Mouse (Mus musculus) T-helper 17 cell (primary cell): ENCODE measurements around the gene Gm10283.
"Not testable (repeated sequence)": the region's sequence is repeated elsewhere in the genome, so short reads cannot be mapped to it uniquely, and the experiment has no call there.

Experiments used
- in situ Hi-C, 2 experiments: fragments of 300-600 bp; cut with MboI, MseI; formaldehyde crosslinking; loops; 1 replicate in 1 of 2; 2 replicates in 1 of 2; pipeline ENCODE4 v1.15.1; 2025; ENCODE audit warnings: high pct_unique_total_duplicates in 2 of 2

Gene Gm10283

GRCm38 (mm10) chr8:60503098-60503497, at the start of gene Gm10283:
Gm10283 (minus strand) TSS chr8:60503198.
- in situ Hi-C loops, result loop anchor here in 1 of 2 experiments (10.0 kb wide), 1 partner anchor 362 kb away; no protein-coding TSS in a partner anchor

- in situ Hi-C loops, result no loop called here
Measured at GRCm38 (mm10) chr8:60534945-60535344, 31.9 kb upstream of the Gm10283 start.

GRCm38 (mm10) chr8:60518286-60518685, 15.3 kb upstream of the Gm10283 start:
- in situ Hi-C loops, result no loop called here

- in situ Hi-C loops, result loop anchor here in 1 of 2 experiments (10.0 kb wide), 1 partner anchor 359 kb away; no protein-coding TSS in a partner anchor
Measured at GRCm38 (mm10) chr8:60505653-60506521, 2.9 kb upstream of the Gm10283 start, which contains the start of gene Aadat. Aadat (plus strand) TSS chr8:60505932.

DNA sequence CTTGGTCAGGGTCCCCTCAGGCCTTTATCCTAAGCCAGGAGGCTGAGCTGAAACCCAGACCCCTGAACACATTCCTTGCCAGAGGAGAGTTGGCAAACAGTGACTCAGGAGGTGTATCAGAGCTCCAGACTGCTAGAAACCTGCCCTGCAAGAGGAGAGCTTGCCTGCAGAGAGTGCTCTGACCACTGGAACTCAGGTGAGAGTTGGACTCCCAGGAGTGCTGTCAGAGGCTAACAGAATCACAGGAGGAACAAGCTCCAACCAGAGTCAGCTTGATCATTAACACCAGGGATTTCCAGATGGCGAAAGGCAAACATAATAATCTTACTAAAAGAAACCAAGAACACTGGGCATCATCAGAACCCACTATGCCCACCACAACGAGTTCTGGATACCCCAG, 8.0 kb downstream of the Gm10283 start:
- in situ Hi-C loops, result not testable (repeated sequence)

GRCm38 (mm10) chr8:60494606-60495005, 8.4 kb downstream of the Gm10283 start:
- in situ Hi-C loops, result no loop called here

DNA sequence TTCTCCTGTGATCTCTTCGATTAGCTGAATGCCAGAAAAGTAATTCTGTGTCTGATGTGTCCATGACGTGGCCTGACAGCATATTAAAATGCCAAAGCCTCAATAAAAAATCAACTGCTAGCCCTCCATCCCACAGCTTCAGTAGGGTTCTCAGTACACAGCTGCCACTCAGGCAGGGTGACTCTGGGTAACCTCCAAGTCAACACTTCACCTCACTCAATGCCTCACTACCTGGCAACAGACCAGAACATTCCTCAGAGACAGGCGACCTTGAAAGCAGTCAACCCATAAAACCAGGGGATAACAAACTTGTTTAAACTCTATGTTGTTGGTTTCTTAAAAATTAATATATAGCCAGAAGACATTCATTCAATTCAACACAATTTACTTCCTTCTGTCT, 10.5 kb downstream of the Gm10283 start:
- in situ Hi-C loops, result no loop called here

DNA sequence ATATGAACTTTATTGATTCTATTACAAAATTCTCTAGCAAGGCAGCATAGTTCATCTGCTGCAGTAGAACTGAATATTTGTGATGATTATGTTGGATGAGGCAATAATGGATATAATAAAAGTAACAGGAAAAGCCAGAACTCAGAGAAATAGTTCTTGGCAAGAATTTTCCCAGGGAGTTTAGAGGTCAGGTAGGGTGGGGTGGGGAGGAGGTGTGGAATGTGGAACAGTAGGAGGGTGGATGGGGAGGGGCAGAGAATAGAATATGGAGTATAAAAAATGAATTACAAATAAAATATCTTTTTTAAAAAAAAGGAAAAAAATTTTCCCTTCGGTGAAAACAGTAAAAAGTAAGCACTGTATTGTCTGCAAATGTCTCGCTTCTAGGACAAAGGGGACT, 11.1 kb downstream of the Gm10283 start:
- in situ Hi-C loops, result no loop called here

GRCm38 (mm10) chr8:60490147-60490546, 12.9 kb downstream of the Gm10283 start:
- in situ Hi-C loops, result no loop called here

- in situ Hi-C loops, result loop anchor here in 1 of 2 experiments (10.0 kb wide), 1 partner anchor 1462 kb away; no protein-coding TSS in a partner anchor
Measured at GRCm38 (mm10) chr8:60466686-60467335, 36.2 kb downstream of the Gm10283 start.

GRCm38 (mm10) chr8:60449296-60449695, 53.7 kb downstream of the Gm10283 start:
- in situ Hi-C loops, result no loop called here

- in situ Hi-C loops, result no loop called here
Measured at GRCm38 (mm10) chr8:60444989-60445388, 58.0 kb downstream of the Gm10283 start.

GRCm38 (mm10) chr8:60438557-60438956, 64.4 kb downstream of the Gm10283 start:
- in situ Hi-C loops, result no loop called here

- in situ Hi-C loops, result no loop called here
Measured at GRCm38 (mm10) chr8:60436872-60437271, 66.1 kb downstream of the Gm10283 start.

GRCm38 (mm10) chr8:60432649-60433048, 70.3 kb downstream of the Gm10283 start:
- in situ Hi-C loops, result no loop called here

GRCm38 (mm10) chr8:60406358-60406757, 96.6 kb downstream of the Gm10283 start:
- in situ Hi-C loops, result no loop called here

- in situ Hi-C loops, result no loop called here
Measured at GRCm38 (mm10) chr8:60404994-60405548, 97.9 kb downstream of the Gm10283 start.

- in situ Hi-C loops, result no loop called here
Measured at GRCm38 (mm10) chr8:60393675-60394074, 109.3 kb downstream of the Gm10283 start.

- in situ Hi-C loops, result no loop called here
Measured at GRCm38 (mm10) chr8:60386589-60386988, 116.4 kb downstream of the Gm10283 start.
